Mouse (Mus musculus) C2C12 (cell line): Measurements from ENCODE around the gene Tmem45b. TPM values are rescaled to one million over a fixed set of nuclear protein-coding genes. Genes with fewer than 3 reads are reported as not detected.

ENCODE experiments used
- H3K27me3 ChIP-seq: one replicate; pipeline ENCODE4 v1.6.1; 2011; ENCODE audit not compliant: control insufficient read depth, insufficient read depth, insufficient read length
- H3K36me3 ChIP-seq: one replicate; pipeline ENCODE4 v1.6.1; 2011; ENCODE audit not compliant: control insufficient read depth, insufficient read depth
- H3K4me3 ChIP-seq: one replicate; pipeline ENCODE4 v1.5.1; 2011; ENCODE audit warnings: mild to moderate bottlenecking, control low read depth; ENCODE audit not compliant: poor library complexity, insufficient read depth, severe bottlenecking
- H3K79me2 ChIP-seq: one replicate; pipeline ENCODE4 v1.6.1; 2011; ENCODE audit not compliant: control insufficient read depth, insufficient read depth
- H3K79me3 ChIP-seq: one replicate; pipeline ENCODE4 v1.6.1; 2011; ENCODE audit warnings: low read depth, control low read depth
- H3ac ChIP-seq: one replicate; pipeline ENCODE3; 2011; ENCODE audit warnings: low read depth; ENCODE audit not compliant: control insufficient read depth, insufficient read length
- CEBPB ChIP-seq: IDR thresholded peaks from one replicate; pipeline ENCODE4 v1.6.1; 2011; ENCODE audit warnings: low read depth, mild to moderate bottlenecking, control low read depth, moderate library complexity
- CTCF ChIP-seq: IDR thresholded peaks from one replicate; pipeline ENCODE4 v1.5.1; 2011; ENCODE audit not compliant: control insufficient read depth, insufficient read depth, insufficient read length
- FOSL1 ChIP-seq: IDR thresholded peaks from one replicate; pipeline ENCODE4 v1.8.0; 2011; ENCODE audit warnings: mild to moderate bottlenecking, low read length; ENCODE audit not compliant: poor library complexity, insufficient read depth, severe bottlenecking
- MAX ChIP-seq: IDR thresholded peaks from one replicate; pipeline ENCODE4 v1.6.1; 2011; ENCODE audit warnings: mild to moderate bottlenecking, control low read depth
- MYOD1 ChIP-seq: IDR thresholded peaks from one replicate; pipeline ENCODE4 v1.6.1; 2011; ENCODE audit warnings: low read depth; ENCODE audit not compliant: control insufficient read depth, insufficient read length
- MYOG ChIP-seq: IDR thresholded peaks from one replicate; pipeline ENCODE4 v1.6.1; 2011; ENCODE audit not compliant: control insufficient read depth, insufficient read length; ENCODE audit errors: extremely low read depth
- USF1 ChIP-seq: IDR thresholded peaks from one replicate; pipeline ENCODE4 v1.6.1; 2011; ENCODE audit warnings: low read depth, mild to moderate bottlenecking, control low read depth, moderate library complexity
- polyA plus RNA-seq: library from polyadenylated mRNA; unstranded; fragments of >200 nt; fragmentation: generic; extraction: Trizol; gene quantifications from one replicate; pipeline ENCODE4 v1.2.1, GENCODE M21; 2012; ENCODE audit warnings: missing spikeins

Gene Tmem45b
- polyA plus RNA-seq, 1 experiment = not detected

GRCm38 (mm10) chr9:31435415-31435814 lies 28.8 kb downstream of the Tmem45b start:
- no peak overlapping the region for H3ac ChIP-seq
- H3K79me2 ChIP-seq = no peaks in the 10 kb centered on the region
- H3K4me3 ChIP-seq = no peak overlapping the region
- no peaks in the 10 kb centered on the region for H3K36me3 ChIP-seq
- peaks cover 3% of the 10 kb centered on the region for H3K27me3 ChIP-seq
- H3K79me3 ChIP-seq = no peaks in the 10 kb centered on the region
- TF ChIP-seq MYOD1 = no peak
- TF ChIP-seq MYOG = no peak
- no peak for TF ChIP-seq FOSL1
- TF ChIP-seq USF1 = no peak
- TF ChIP-seq MAX = no peak
- no peak for TF ChIP-seq CTCF
- no peak for TF ChIP-seq CEBPB

GRCm38 (mm10) chr9:31433431-31433830 lies 30.8 kb downstream of the Tmem45b start:
- no peaks in the 10 kb centered on the region for H3K27me3 ChIP-seq
- H3K36me3 ChIP-seq = no peaks in the 10 kb centered on the region
- H3ac ChIP-seq = no peak overlapping the region
- TF ChIP-seq CEBPB = no peak
- TF ChIP-seq MYOD1 = no peak
- TF ChIP-seq MYOG = no peak
- no peak for TF ChIP-seq FOSL1
- TF ChIP-seq CTCF = no peak
- TF ChIP-seq USF1 = no peak
- TF ChIP-seq MAX = no peak
- no peaks in the 10 kb centered on the region for H3K79me2 ChIP-seq
- no peaks in the 10 kb centered on the region for H3K79me3 ChIP-seq
- no peak overlapping the region for H3K4me3 ChIP-seq

- TF ChIP-seq USF1 (no peak), MYOD1 (no peak), MAX (no peak), CTCF (no peak), FOSL1 (no peak), MYOG (no peak), CEBPB (no peak)
These were observed 31.8 kb downstream of the Tmem45b start for GRCm38 (mm10) chr9:31432336-31432975.

GRCm38 (mm10) chr9:31431751-31432150 lies 32.5 kb downstream of the Tmem45b start:
- no peak for TF ChIP-seq CEBPB
- TF ChIP-seq MAX = no peak
- no peak for TF ChIP-seq CTCF
- TF ChIP-seq MYOG = no peak
- no peak for TF ChIP-seq MYOD1
- TF ChIP-seq USF1 = no peak
- no peak for TF ChIP-seq FOSL1
- Histone ChIP-seq H3K4me3 (no peak overlapping the region), H3ac (no peak overlapping the region), H3K79me3 (no peaks in the 10 kb centered on the region), H3K27me3 (no peaks in the 10 kb centered on the region), H3K36me3 (no peaks in the 10 kb centered on the region), H3K79me2 (no peaks in the 10 kb centered on the region)

More at GRCm38 (mm10) chr9:31432336-31432975, 31.8 kb downstream of the Tmem45b start:
- no peaks in the 10 kb centered on the region for H3K36me3 ChIP-seq
- no peak overlapping the region for H3K4me3 ChIP-seq
- no peak overlapping the region for H3ac ChIP-seq
- no peaks in the 10 kb centered on the region for H3K79me3 ChIP-seq
- no peaks in the 10 kb centered on the region for H3K79me2 ChIP-seq
- H3K27me3 ChIP-seq = no peaks in the 10 kb centered on the region

- TF ChIP-seq CEBPB = no peak
- TF ChIP-seq MYOG = no peak
- no peak for TF ChIP-seq USF1
- TF ChIP-seq FOSL1 = no peak
- Histone ChIP-seq H3K79me2 (no peaks in the 10 kb centered on the region), H3K79me3 (no peaks in the 10 kb centered on the region), H3ac (no peak overlapping the region), H3K27me3 (no peaks in the 10 kb centered on the region), H3K4me3 (no peak overlapping the region), H3K36me3 (no peaks in the 10 kb centered on the region)
These were observed 34.3 kb downstream of the Tmem45b start for GRCm38 (mm10) chr9:31430011-31430410.

GRCm38 (mm10) chr9:31428971-31429370 lies 35.3 kb downstream of the Tmem45b start:
- Histone ChIP-seq H3K36me3 (peaks cover under 1% of the 10 kb centered on the region), H3K79me2 (no peaks in the 10 kb centered on the region), H3K4me3 (no peak overlapping the region), H3ac (no peak overlapping the region), H3K79me3 (no peaks in the 10 kb centered on the region), H3K27me3 (no peaks in the 10 kb centered on the region)
- TF ChIP-seq MAX (no peak), CEBPB (no peak)
